Mouse (Mus musculus) inflammation-experienced regulatory T-cells, adult 6 months (primary cell): ENCODE results near the gene Lat2. TPM values are rescaled to one million over a fixed set of nuclear protein-coding genes. Genes with fewer than 3 reads are reported as not detected.
A peak's percentile ranks its signal among the peaks of the same experiment; 100 is the strongest.

Experiments
- ATAC-seq: one replicate; pipeline ENCODE4 v1.8.0; 2017
- polyA plus RNA-seq, 3 experiments: library from polyadenylated mRNA; unstranded; fragments of 100-300 nt; shearing (Covaris generic); gene quantifications; one replicate each; pipeline ENCODE4 v1.2.1; 2017

Lat2 gene
- polyA plus RNA-seq, 3 experiments from 2014 or later = 6.3 to 13.1 (median 12.2) TPM

DNA sequence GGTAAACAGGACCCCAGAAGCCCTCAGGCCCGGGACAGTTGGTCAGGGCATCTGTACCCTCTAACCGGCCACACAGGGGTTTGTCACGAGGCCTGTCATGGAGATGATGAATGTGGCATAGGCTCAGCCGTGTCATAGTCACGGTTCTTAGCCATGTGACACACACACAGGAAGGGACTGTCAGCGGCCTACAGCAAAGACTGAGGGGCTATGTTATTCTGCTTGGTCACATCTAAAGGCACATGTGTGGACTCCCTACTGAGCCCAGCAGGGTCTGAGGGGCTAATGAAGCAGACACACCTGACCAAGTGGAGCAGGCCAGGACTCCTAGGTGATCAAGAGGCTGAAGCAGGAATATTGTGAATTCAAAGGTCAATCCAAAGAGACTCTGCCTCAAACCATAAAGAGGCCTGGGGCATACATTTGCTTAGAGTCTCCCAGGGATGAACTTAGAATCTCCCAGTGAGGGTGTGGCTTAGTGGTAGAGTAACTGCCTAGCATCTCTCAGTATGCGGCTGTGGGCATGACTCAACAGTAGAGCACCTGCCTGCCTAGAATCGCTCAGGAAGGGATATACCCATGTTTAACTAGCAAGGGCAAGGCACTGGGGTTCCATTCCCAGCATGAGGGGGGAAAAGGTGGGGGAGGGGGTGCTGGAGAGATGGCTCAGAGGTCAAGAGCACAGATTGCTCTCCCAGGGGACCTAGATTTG, 2.9 kb downstream of the Lat2 start:
- no peak for ATAC-seq

DNA sequence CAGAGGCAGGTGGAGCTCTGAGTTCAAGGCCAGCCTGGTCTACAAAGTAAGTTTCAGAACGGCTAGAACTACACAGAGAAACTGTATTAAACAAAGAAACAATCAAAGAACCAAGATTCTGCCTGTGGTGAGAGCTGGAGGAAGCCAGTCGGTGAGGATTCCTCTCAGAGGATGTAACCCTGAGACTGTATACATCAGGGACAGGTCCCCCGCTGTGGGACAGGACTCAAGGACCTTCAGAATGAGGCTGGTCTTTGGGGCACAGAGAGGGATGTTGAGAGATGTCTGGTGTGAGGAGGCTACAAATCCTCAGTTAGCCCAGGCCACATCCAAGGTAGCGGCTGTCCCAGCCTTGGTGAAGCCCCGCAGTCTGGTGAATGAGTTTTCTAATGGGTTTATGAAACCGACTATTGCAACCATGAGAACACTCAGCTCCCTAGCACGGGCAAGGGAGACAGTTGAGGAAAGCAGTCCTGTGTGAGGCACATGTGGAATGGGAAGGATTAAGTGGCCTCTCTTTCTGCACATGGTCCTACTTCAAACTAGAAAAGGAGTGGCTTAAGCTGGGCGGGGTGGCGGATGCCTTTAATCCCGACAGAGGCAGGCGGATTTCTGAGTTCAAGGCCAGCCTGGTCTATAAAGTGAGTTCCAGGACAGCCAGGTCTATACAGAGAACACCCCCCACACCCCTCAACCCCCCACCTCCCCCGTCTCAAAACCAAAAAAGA, 4.7 kb downstream of the Lat2 start:
- no peak for ATAC-seq

DNA sequence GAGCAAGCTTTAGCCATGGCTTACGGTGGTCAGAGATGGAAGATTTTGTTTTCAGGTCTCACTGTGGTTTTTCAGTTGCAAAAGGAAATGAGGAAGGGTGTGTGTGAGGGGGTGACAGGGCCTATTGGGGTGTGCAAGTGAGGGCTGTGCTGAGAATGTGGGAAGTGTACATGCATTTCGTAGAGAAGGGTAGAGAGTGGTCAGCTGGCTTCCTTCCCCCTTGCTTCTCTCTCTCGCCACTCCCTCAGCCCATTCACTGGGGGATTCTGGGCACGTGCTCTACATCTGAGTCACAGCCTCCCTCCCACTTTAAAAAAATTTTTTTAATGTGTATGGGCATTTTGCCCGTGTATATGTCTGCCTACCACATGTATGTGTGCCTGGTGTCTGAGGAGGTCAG, 7.7 kb downstream of the Lat2 start:
- ATAC-seq = no peak

DNA sequence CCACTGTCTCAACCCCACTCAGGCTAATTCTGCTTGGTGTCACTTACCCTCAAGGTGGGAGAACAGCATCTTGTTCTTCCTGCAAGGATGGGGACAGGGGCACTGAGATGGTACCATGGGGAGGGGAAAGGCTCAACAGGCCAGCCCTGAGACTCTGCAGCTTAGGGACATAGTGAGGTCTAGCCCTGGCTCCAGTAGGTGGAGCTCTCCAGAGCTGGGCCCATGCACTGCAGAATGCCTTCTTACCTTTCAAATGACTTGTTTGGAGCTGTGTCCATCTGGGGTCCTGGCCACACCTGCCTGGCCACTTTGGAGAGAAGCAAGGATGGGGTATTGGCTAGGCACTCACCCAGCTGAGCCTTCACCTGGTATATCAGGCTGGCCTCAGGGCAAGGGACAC, 8.5 kb downstream of the Lat2 start:
- ATAC-seq = no peak

DNA sequence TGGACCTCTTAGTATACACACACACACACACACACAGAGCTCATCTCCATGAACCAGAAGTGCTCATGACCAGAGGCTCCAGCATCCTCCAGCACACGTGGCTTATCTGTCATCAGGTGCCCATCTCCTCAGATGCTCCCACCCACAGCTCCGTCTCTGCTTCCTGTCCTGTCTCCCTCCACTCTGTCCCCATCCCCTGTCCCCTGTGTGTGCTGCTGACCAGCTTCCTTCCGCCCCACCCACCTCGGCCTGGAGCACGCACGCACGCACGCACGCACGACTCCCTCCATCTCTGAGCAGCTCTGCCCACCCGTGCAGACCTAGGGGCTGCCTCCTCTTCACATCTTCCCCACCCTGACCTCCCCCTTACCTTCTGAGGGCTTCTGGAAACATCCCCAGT, 10.4 kb downstream of the Lat2 start:
- no peak for ATAC-seq

DNA sequence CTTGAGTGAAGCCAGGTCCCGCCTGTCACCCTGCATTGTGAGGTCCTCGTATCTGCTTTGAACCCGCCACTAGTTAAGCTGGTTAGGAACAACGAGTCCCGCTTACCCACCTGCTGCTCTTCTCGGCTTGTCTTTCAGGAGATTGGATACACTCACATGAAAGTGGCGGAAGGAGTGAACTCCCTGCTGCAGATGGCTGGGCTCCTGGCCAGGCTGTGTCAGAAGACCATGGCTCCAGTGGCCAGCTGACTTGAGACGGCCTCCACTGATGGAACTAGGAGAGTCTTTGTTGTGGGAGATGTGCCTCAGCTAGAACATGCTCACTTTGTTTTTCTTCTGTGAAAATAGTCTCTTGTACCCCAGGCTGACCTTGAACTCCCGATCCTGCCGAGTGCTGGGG, 17.1 kb downstream of the Lat2 start:
- no peak for ATAC-seq

DNA sequence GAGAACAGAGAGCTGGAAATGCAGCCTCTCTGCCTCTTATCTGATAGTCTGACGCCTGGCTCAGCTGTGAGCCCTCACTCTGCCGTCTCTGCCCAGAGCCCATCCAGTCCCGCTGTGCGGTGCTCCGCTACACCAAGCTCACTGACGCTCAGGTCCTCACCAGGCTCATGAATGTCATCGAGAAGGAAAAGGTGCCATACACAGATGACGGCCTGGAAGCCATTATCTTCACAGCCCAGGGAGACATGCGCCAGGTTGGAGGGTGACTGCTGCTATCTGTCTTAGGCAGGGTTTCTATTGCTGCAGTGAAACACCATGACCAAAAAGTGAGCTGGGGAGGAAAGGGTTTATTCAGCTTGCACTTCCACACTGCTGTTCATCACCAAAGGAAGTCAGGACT, 21.7 kb downstream of the Lat2 start:
- ATAC-seq = no peak

DNA sequence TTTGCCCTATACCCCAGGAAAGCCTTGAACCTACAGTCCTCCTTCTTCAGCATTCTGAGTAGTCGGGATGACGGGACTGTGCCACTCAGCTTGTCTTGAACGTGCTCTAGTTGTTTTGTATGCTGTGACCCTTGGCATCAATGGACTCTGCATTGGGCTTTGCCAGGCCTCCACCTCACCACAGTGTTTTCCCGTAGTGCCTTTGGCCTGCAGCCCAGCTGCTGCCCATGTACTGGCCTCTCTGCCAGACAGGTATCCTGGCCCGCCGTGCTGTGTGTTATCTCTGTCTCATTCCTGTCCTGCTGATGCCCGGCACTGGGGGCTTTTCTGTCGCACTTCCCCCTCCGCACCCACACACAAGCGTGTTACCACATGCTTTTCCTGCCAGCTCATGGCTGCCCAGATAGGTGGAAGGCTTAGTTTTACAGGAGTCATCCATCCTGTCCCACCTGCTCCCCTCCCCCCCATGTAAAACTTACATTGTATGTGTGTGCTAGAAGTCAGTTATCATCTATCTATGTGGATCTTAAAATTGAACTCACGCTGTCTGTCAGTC, 22.7 kb downstream of the Lat2 start:
- ATAC-seq = no peak

DNA sequence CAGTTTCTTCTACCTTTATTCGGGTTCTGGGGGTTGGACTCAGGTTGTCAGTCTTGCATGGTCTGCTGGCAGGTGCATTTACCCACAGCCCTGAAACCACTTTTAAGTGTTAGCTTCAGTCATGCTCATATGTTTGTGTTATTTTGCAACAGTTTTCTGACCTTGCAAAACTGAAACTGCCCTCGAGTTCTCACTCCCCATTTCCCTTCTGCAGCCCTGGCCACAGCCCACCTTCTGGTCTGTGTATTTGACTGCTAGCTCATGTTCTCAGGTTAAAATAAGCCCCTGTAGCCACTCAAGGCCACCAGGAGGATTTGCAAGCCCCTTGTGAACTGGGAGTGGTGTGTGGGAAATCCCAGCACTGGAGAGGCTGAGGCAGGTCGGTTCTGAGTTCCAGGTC, 24.9 kb downstream of the Lat2 start:
- ATAC-seq = no peak

DNA sequence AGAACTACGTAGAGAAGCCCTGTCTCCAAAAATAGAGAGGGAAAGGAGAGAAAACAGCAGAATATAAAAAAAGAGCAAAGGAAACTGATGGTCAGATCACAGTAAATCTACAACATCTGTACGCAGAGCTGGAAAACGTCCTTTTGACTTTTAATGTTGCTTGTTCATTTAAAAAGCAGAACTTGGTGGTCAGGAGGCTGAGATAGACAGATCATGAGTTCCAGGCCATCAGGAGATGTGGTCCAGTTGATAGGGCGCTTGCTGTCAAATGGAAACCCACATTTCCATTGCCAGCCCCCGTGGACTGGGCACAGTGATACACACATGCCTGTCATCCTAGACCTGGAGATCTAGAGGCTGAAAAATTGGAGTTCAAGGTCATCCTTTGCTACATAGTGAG, 30.0 kb downstream of the Lat2 start:
- no peak for ATAC-seq

DNA sequence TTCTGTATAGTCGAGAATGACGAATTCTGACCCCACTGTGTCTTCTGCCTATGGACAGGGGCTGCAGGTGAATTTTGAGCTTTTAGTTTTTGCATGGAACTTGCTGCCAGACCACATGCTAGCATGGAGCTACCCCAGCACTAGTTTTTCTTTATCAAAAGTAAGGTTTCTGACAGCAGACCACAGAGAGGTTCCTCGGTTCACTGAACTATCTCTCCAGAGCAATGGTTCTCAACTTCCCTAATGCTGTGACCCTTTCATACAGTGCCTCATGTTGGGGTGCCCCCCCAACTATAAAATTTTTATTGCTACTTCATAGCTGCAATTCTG, 31.0 kb downstream of the Lat2 start:
- no peak for ATAC-seq

DNA sequence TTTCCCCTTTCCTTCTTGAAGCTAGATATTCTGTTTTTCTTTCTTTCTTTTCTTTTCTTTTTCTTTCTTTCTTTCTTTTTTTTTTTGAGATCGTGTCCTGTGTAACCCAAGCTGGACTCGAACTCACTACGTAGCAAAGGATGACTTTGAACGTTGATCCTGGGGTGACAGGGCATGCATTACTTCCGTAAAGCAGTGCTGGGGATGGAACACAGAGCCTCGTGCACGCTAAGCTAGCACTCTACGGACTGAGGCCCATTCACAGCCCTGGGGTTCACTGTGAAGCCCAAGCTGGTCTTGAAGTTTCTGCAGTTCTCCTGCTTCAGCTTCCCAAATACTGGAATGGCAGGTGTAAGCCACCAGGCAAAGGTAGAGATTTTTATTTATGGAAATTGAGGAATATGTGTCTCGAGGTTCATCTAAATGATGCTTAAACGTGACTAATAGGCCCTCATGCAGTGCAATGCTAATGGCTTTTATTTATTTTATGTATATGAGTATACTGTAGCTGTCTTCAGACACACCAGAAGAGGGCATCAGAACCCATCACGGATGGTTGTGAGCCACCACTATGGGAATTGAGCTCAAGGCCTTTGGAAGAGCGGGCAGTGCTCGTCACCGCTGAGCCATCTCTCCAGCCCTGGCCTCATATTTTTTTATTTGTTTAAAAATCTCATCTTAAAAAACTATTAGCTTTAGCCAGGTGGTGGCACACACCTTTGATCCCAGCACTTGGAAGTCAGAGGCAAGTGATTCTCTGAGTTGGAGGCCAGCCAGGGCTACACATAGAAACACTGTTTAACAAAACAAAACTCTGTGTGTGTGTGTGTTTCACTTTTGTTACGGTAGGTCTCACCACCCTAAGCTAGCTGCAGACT, 31.6 kb downstream of the Lat2 start:
- no peak for ATAC-seq

DNA sequence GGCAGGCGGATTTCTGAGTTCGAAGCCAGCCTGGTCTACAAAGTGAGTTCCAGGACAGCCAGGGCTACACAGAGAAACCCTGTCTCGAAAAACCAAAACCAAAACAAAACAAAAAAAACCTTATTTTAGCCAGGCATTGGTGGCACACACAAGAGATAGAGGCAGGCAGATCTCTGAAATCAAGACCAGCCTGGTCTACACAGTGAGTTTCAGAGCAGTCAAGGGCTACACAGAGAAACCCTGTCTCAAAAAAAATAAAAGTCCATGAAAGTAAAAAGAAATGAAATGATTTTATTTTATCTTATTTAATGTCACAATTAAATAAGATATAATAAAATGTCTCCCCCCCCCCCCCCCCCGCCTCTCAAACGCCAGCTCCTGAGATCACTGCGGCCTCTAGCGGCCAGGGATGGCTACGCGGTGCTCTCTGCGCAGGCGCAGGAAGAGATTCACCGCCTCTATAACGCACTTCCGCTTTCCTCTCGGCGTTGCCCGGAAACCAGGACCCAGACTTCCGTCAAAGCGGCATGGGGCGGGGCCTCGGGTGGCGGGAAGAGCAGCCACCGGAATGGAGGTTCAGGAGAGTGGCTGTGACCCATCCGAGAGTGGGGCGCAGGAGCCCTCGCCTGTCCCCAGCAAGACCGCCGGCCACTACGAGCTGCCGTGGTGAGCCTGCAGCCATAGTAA, 32.5 kb downstream of the Lat2 start:
- peak; percentile 99 for ATAC-seq

DNA sequence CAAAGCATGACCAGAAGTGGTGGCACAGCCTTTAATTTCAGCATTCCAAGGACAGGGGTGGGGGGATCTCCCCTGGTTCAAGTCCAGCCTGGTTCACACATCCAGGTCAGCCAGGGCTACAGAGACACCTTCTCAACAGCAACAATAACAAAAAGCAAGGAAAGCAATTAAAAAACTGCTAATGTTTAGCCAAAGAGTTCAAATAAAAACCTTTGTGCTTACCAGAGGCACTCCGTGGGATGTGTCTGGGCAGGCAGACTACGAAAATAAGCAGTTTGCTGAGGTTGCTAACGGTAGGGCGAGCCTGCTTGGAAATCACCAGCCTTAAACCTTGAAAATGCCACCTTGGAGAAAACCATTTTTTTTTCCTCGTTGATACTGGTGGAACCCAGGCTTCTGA, 33.7 kb downstream of the Lat2 start, which contains the start of gene Rfc2:
TSS of gene Rfc2 (plus strand) at position 221 of the 400 bp plus-strand sequence.
- no peak for ATAC-seq

DNA sequence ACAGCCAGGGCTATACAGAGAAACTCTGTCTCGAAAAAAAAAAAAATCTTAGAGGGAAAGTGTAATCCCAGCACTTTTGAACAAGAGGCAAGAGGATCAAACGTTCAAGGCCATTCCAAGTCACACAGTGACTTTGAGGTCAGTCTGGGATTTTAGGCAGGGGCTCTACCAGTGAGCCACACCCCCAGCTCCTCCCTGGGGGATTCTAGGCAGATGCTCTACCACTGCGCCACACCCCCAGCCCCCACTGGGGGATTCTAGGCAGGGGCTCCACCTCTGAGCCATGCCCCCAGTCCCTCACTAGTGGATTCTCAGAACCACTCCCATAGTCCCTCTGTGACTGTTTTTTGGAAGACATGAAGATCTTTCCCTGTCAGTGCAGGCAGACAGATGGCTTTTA, 35.7 kb downstream of the Lat2 start:
- no peak for ATAC-seq

DNA sequence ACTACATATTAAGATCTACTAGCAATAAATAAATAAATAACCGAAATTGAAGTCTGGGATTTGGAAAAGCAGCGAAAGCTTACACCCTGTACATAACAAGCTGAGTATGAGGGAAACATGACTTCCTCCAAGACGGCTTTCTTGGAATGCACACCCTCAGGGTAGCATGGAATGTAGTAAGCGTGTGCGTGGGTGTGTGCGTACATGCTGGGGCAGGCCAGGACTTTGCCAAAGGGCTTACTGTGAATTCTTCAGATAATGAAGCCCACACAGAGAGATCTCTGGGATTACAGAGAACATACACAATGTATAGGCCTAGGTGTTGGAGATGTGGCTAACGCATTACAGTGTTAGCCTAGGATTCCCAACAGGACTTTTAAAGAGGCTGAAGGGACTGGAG, 37.3 kb downstream of the Lat2 start:
- no peak for ATAC-seq

DNA sequence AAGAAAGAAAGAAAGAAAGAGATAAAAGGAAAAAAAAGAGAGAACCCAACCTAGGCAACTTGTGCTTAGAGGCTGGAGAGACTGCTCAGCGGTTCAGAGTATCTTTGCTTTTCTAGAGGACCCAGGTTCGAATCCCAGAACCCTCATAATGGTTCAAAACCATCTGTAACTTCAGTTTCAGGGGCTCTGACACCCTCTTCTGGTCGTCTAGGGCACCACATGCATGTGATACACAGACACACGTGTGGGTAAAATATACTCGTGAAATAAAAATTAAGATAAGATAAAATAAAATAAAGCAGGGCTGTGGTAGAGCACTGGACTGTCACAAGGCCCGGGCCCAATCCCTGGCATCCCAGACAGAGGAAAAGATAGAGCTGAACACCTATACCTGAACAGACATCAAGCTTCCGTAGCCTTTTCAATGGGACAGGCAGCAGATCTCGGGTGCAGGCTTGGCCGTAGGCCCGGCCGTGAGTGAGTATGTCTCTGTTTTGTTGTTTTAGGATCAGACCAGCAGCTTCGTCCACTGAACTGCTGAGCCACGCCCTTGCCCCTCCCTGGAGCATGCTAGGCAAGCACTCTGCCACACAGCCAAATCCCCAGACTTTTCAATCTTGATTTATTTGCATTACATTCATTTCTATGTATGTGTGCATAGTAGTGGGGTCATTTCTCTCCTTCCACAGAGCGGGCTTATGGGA, 38.2 kb downstream of the Lat2 start:
- no peak for ATAC-seq

DNA sequence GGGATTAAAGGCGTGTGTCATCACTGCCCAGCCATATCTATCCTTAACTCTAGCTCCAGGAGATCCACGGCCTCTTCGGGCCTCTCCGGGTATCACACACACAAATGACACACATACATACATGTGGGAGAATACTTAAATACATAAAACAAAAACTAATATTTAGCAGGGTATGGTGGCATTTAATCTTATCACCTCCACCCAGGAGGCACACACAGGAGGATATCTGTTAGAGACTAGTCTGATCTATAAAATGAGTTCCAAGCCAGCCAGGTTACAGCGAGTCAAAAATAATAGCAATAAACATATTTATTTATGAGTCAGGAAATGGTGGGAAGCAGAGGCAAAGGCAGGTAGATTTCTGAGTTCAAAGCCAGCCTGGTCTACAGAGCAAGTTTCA, 39.0 kb downstream of the Lat2 start:
- ATAC-seq = no peak

DNA sequence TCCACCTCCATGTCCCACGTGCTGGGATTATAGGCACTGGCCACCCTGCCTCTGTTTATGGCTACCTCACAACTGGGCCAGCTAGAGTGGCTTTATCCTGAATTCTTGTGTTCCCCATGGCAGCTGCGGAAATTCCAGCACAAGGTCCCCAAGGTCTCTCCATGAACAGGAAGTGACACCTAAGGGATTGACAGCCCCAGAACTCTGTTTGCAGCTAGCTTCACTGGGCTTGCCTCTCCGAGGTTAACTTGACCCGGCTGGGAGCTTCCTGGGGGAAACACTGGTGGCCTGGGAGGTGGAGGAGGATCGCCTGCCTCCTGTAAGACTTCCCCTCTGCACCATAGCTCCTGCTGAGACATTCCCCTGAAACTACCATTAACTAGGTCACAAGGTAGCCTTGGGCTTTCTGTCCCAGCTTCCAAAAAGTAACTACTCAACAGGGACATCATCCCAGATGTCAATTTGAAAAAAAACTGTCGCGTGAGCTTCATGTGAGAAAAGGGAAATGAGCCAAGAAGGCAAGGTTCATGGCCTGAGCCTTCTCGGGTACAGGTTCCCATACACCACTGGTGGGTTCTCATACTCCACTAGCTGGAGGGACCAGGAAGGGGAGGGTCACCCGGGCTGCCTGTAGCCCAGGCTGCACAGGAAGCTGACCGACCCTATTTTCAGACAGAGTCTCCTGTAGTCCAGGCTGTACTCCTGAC, 42.2 kb downstream of the Lat2 start:
- no peak for ATAC-seq

DNA sequence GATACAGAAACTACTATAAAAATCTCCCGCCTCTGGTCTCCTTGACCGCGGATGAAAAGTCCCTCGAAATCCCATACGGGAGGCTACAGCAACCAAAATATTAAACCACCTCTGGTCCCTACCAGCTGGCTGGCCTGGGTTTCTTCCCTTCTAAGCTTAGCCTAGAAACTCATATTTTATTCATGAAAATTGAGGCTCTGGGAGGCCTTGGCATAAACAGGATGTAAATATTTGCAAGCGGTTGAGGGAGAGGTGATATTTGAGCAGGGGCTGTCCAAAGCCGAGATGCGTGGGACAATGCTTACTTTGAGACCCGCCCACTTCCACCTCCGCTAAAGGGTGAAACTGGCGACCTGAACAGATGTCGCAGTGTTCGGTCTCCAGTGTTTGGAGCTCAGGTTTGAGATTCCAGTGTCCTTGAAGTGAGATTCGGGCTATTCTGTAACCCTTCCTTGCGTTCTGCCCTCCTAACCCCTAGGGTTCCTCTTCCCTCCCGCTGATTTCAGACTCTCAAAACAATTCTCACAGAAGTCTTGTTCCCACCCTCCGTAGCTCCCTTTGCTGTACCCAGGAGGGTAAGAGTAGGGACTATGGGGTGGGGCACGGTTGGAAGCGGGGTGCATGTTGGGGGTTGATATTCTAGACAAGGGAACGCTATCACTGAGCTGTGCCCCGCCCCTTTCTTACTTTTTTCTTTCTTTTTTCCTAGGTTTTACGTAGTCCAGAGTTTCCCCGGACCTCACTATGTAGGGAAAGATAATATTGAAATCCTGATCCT, 42.9 kb downstream of the Lat2 start:
- ATAC-seq = peak; percentile 84
